Mouse (Mus musculus) CH12.LX (cell line): ENCODE measurements around the gene Grik1. TPM values are rescaled to one million over a fixed set of nuclear protein-coding genes. Genes with fewer than 3 reads are reported as not detected.
A peak's percentile ranks its signal among the peaks of the same experiment; 100 is the strongest.

Experiments
- DNase-seq: peaks from one replicate; pipeline ENCODE4 v3.0.0-alpha.2; 2013; ENCODE audit errors: extremely low read depth
- H3K27ac ChIP-seq: 2 replicates; pipeline ENCODE4 v1.5.1; 2012; ENCODE audit warnings: low read depth, mild to moderate bottlenecking, control low read depth, moderate library complexity; ENCODE audit not compliant: insufficient read depth
- H3K27me3 ChIP-seq: replicated peaks from 2 replicates; pipeline ENCODE3; 2012; ENCODE audit warnings: inconsistent platforms
- H3K36me3 ChIP-seq, 2 experiments: replicated peaks in 1 of 2; 2 replicates each; pipeline versions ENCODE3 to v1.6.1; 2012; ENCODE audit warnings: inconsistent platforms in 1 of 2, low read length in 1 of 2, mild to moderate bottlenecking in 1 of 2, mixed read lengths in 1 of 2, moderate library complexity in 1 of 2; ENCODE audit not compliant: control insufficient read depth in 1 of 2, insufficient read depth in 1 of 2
- H3K4me1 ChIP-seq, 2 experiments: 2 replicates each; pipeline ENCODE4 v1.6.1; 2012; ENCODE audit warnings: inconsistent platforms in 1 of 2, moderate library complexity in 1 of 2; ENCODE audit not compliant: insufficient read depth in 2 of 2, control insufficient read depth in 1 of 2
- H3K4me2 ChIP-seq: 2 replicates; pipeline ENCODE4 v1.6.1; 2012; ENCODE audit warnings: low read depth, mild to moderate bottlenecking, control low read depth; ENCODE audit not compliant: poor library complexity, insufficient read depth, severe bottlenecking
- H3K4me3 ChIP-seq, 3 experiments: fragments of 150-350 bp in 1 of 3; sonication (generic) in 1 of 3; replicated peaks in 1 of 3; 2 replicates each; pipeline versions ENCODE3 to v1.5.1; 2011 to 2012; ENCODE audit warnings: low read depth in 2 of 3, low read length in 2 of 3, mild to moderate bottlenecking in 2 of 3, moderate library complexity in 2 of 3, control low read depth in 1 of 3, improper control_type of control experiment in 1 of 3, inconsistent platforms in 1 of 3, mixed read lengths in 1 of 3; ENCODE audit not compliant: poor library complexity in 1 of 3
- H3K79me2 ChIP-seq: replicated peaks from 2 replicates; pipeline ENCODE4 v1.6.1; 2012; ENCODE audit warnings: mild to moderate bottlenecking, moderate library complexity; ENCODE audit not compliant: control insufficient read depth, poor library complexity, insufficient read depth, severe bottlenecking; ENCODE audit errors: extremely low read depth
- H3K9ac ChIP-seq: 2 replicates; pipeline ENCODE4 v1.6.1; 2012; ENCODE audit warnings: low read depth, mild to moderate bottlenecking, control low read depth, moderate library complexity; ENCODE audit not compliant: insufficient read depth
- H3K9me3 ChIP-seq: replicated peaks from 2 replicates; pipeline ENCODE3; 2012; ENCODE audit warnings: low read length, inconsistent platforms, mixed read lengths
- BHLHE40 ChIP-seq: IDR thresholded peaks from 2 replicates; pipeline ENCODE4 v1.6.1; 2011; ENCODE audit warnings: mild to moderate bottlenecking, low read depth, low read length, improper control_type of control experiment
- CHD2 ChIP-seq: IDR thresholded peaks from 2 replicates; pipeline ENCODE4 v1.6.1; 2011; ENCODE audit warnings: low read length, improper control_type of control experiment
- EP300 ChIP-seq: IDR thresholded peaks from 2 replicates; pipeline ENCODE4 v1.6.1; 2011; ENCODE audit warnings: low read length, improper control_type of control experiment
- ETS1 ChIP-seq: conservative IDR thresholded peaks from 2 replicates; pipeline ENCODE4 v1.6.1; 2012; ENCODE audit warnings: low read depth, mild to moderate bottlenecking, inconsistent platforms, low read length, improper control_type of control experiment, moderate library complexity
- GABPA ChIP-seq: IDR thresholded peaks from 2 replicates; pipeline ENCODE4 v1.6.1; 2012; ENCODE audit warnings: low read depth, low read length, improper control_type of control experiment, inconsistent platforms; ENCODE audit not compliant: insufficient replicate concordance
- HCFC1 ChIP-seq: IDR thresholded peaks from 2 replicates; pipeline ENCODE4 v1.6.1; 2012; ENCODE audit warnings: low read depth, mild to moderate bottlenecking, inconsistent platforms, low read length, improper control_type of control experiment
- IRF4 ChIP-seq: IDR thresholded peaks from 2 replicates; pipeline ENCODE4 v1.6.1; 2014; ENCODE audit warnings: low read depth, mild to moderate bottlenecking, inconsistent platforms, low read length, improper control_type of control experiment
- MAX ChIP-seq: IDR thresholded peaks from 2 replicates; pipeline ENCODE4 v1.6.1; 2011; ENCODE audit warnings: low read length, improper control_type of control experiment
- MAZ ChIP-seq: IDR thresholded peaks from 2 replicates; pipeline ENCODE4 v1.6.1; 2012; ENCODE audit warnings: low read depth, mild to moderate bottlenecking, inconsistent platforms, low read length, improper control_type of control experiment, moderate library complexity
- MEF2A ChIP-seq: IDR thresholded peaks from 2 replicates; pipeline ENCODE4 v1.6.1; 2014; ENCODE audit warnings: low read depth, mild to moderate bottlenecking, inconsistent platforms, low read length, improper control_type of control experiment, borderline replicate concordance
- MXI1 ChIP-seq: IDR thresholded peaks from 2 replicates; pipeline ENCODE4 v1.6.1; 2011; ENCODE audit warnings: mild to moderate bottlenecking, low read depth, low read length, improper control_type of control experiment
- MYC ChIP-seq: IDR thresholded peaks from 2 replicates; pipeline ENCODE4 v1.6.1; 2011; ENCODE audit warnings: low read depth, mild to moderate bottlenecking, improper control_type of control experiment, low read length
- NELFE ChIP-seq: IDR thresholded peaks from 2 replicates; pipeline ENCODE4 v1.6.1; 2011; ENCODE audit warnings: low read depth, low read length, improper control_type of control experiment
- SIN3A ChIP-seq: IDR thresholded peaks from 2 replicates; pipeline ENCODE4 v1.6.1; 2012; ENCODE audit warnings: low read length, improper control_type of control experiment, inconsistent platforms
- SMC3 ChIP-seq: IDR thresholded peaks from 2 replicates; pipeline ENCODE4 v1.6.1; 2011; ENCODE audit warnings: low read depth, low read length, improper control_type of control experiment
- TBP ChIP-seq: conservative IDR thresholded peaks from 2 replicates; pipeline ENCODE4 v1.6.1; 2011; ENCODE audit warnings: low read depth, low read length, improper control_type of control experiment
- TCF12 ChIP-seq: IDR thresholded peaks from 2 replicates; pipeline ENCODE4 v1.6.1; 2014; ENCODE audit warnings: low read depth, mild to moderate bottlenecking, inconsistent platforms, low read length, improper control_type of control experiment
- ZC3H11A ChIP-seq: IDR thresholded peaks from 2 replicates; pipeline ENCODE4 v1.6.1; 2012; ENCODE audit warnings: low read depth, mild to moderate bottlenecking, inconsistent platforms, low read length, improper control_type of control experiment
- ZKSCAN1 ChIP-seq: IDR thresholded peaks from 2 replicates; pipeline ENCODE4 v1.6.1; 2012; ENCODE audit warnings: low read depth, inconsistent platforms, low read length, improper control_type of control experiment, borderline replicate concordance
- ZNF384 ChIP-seq: IDR thresholded peaks from 2 replicates; pipeline ENCODE4 v1.6.1; 2012; ENCODE audit warnings: low read depth, low read length, improper control_type of control experiment, inconsistent platforms
- dilution Hi-C: fragments of 300-500 bp; cut with MboI; formaldehyde crosslinking; loops from 2 replicates; pipeline ENCODE4 v1.14.3; 2020; ENCODE audit warnings: low sequenced_read_pairs; ENCODE audit not compliant: extremely low pct_unique_long_range_greater_than_20kb, extremely low pct_ligation_motif_present
- in situ Hi-C: fragments of 300-500 bp; cut with MboI; formaldehyde crosslinking; loops from 3 replicates; pipeline ENCODE4 v1.14.3; 2019; ENCODE audit warnings: low sequenced_read_pairs, low pct_ligation_motif_present, low pct_unique_long_range_greater_than_20kb, mixed read lengths
- polyA plus RNA-seq: library from polyadenylated mRNA; unstranded; fragments of >175 nt; gene quantifications from 2 replicates; pipeline ENCODE4 v1.2.1, GENCODE M21; 2012; ENCODE audit warnings: low read depth; ENCODE audit not compliant: insufficient read length
- total RNA-seq, 2 experiments: library from RNA; depleted of rRNA; stranded (reverse); fragments of 300-350 nt in 1 of 2; fragments of >200 nt in 1 of 2; gene quantifications; 2 replicates each; pipeline ENCODE4 v1.2.3; 2012 to 2014

Gene Grik1
- total and polyA plus RNA-seq, 3 experiments, result 0.08 to 0.13 TPM; not detected in 1

GRCm38 (mm10) chr16:88131103-88131502, 159.0 kb downstream of the Grik1 start (continued):
- no peak for TF ChIP-seq ZKSCAN1
- no peak; the same call in 1 of the 2 replicates for TF ChIP-seq SIN3A
- peak; percentile 67 for TF ChIP-seq TCF12
- TF ChIP-seq EP300, result peak; percentile 99
- peak; percentile 99 for TF ChIP-seq IRF4
- TF ChIP-seq ZNF384, result no peak
- TF ChIP-seq BHLHE40, result peak; percentile 70
- peak; percentile 90 for TF ChIP-seq MYC
- no peak for TF ChIP-seq NELFE
- TF ChIP-seq MAZ, result no peak
- TF ChIP-seq MEF2A, result peak; percentile 98
- TF ChIP-seq ZC3H11A, result no peak
- TF ChIP-seq TBP, result no peak
- TF ChIP-seq SMC3, result no peak; the same call in 1 of the 2 replicates
- peak; percentile 20; the same call in 1 of the 2 replicates for TF ChIP-seq MXI1
- TF ChIP-seq HCFC1, result no peak

GRCm38 (mm10) chr16:88125098-88125497, 165.0 kb downstream of the Grik1 start:
- Histone ChIP-seq H3K79me2 (no peaks in the 10 kb centered on the region), H3K9ac (no peak overlapping the region), H3K4me1 (peaks cover 6 to 15% of the 10 kb centered on the region in 2 experiments; a peak in 3 of 4 replicates), H3K9me3 (no peaks in the 10 kb centered on the region), H3K36me3 (no peaks in the 10 kb centered on the region)
- dilution Hi-C loops, result no loop called here
- in situ Hi-C loops, result no loop called here
- peak; percentile 76 for DNase-seq
- no peak for TF ChIP-seq CHD2
- TF ChIP-seq ETS1, result 0 out of 2 replicates have a peak, but pooled peaks have one; percentile 21
- TF ChIP-seq GABPA, result no peak
- TF ChIP-seq MAX, result peak; percentile 70
- TF ChIP-seq MYC, result peak; percentile 51
- no peak for TF ChIP-seq ZC3H11A
- TF ChIP-seq, all 38 proteins: peak for 3
- Histone ChIP-seq H3K4me3 (no peak overlapping the region), H3K27me3 (no peaks in the 10 kb centered on the region), H3K27ac (no peak overlapping the region), H3K4me2 (no peak overlapping the region; the same call in 1 of the 2 replicates)
